9 mouse cellular contexts compared by ENCODE assay signal in the genomic region with DNA sequence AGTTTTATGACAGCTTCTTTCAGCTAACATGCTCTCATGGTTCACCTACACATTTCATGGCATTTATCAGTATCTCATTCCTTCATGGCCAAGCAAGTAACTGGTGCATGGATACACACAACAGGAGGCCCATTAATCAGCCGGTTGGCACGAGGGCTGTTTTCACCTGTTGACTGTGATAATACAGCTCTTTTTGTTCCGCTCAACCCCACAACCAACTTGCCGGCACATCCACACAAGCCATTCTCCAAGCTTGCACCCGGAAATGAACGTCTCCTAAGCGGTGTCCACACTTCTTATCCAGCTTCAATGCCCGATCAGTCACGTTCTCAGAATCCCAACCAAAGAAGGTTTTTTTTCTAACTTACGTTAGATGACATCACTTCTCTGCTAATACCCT. TPM values are rescaled to one million over a fixed set of nuclear protein-coding genes. Genes with fewer than 3 reads are reported as not detected.
DNase-seq lines count a peak whose midpoint lies in the region; ATAC-seq and TF ChIP-seq lines count a peak whose summit lies in the region.
"Had no signal": no experiment of that assay in that cellular context is flagged by ENCODE, and none has a peak within 500 bp of the region (broad histone marks: within the 10 kb centered on the region; RNA-seq: fewer than 3 reads in every experiment).

No protein-coding gene starts in this region.

- no peaks in the 10 kb centered on the region for H3K9me3 ChIP-seq in CH12.LX (replicated peaks; ENCODE audit: low read length)
- no peaks in the 10 kb centered on the region for H3K9me3 ChIP-seq in forebrain, embryonic 15.5 days
- H3K9me3 ChIP-seq in liver, embryonic 13.5 days (replicated peaks): no peaks in the 10 kb centered on the region

- peak overlapping the region; percentile 87; the same call in 1 of the 2 replicates for H3K4me2 ChIP-seq in CH12.LX (ENCODE audit: insufficient read depth, low read depth, poor library complexity, severe bottlenecking)
- peak overlapping the region; percentile 97 for H3K4me2 ChIP-seq in forebrain, embryonic 15.5 days (replicated peaks)
- peak overlapping the region; percentile 88; the same call in 1 of the 2 replicates for H3K4me2 ChIP-seq in liver, embryonic 13.5 days

- peak overlapping the region; percentile 97 for H3K4me3 ChIP-seq in heart, adult 2 months
- no peak overlapping the region for H3K4me3 ChIP-seq in CH12.LX (replicated peaks in 1 of 3; ENCODE audit: low read depth in 2 of 3, low read length in 2 of 3, poor library complexity in 1 of 3)
- peak overlapping the region; percentile 92 for H3K4me3 ChIP-seq in forebrain, embryonic 15.5 days
- peak overlapping the region; percentile 69; the same call in 1 of the 2 replicates for H3K4me3 ChIP-seq in liver, embryonic 13.5 days (replicated peaks)

- whole genome bisulfite sequencing in heart, adult 2 months: 78% methylated on average over 10 of the region's 10 CpGs
- 77% methylated on average over 10 of the region's 10 CpGs for WGBS in forebrain, embryonic 15.5 days
- WGBS in liver, embryonic 13.5 days (ENCODE audit: insufficient replicate concordance): 74% methylated on average over 10 of the region's 10 CpGs

- H3K9ac ChIP-seq in heart, adult 2 months (ENCODE audit: low read depth, low read length): peak overlapping the region; percentile 67
- no peak overlapping the region for H3K9ac ChIP-seq in CH12.LX (ENCODE audit: insufficient read depth, low read depth)
- H3K9ac ChIP-seq in forebrain, embryonic 15.5 days (replicated peaks): no peak overlapping the region
- H3K9ac ChIP-seq in liver, embryonic 13.5 days: no peak overlapping the region

- ATAC-seq in forebrain, embryonic 15.5 days (replicated peaks): no peak
- ATAC-seq in liver, embryonic 13.5 days (ENCODE audit: low read depth): no peak
- no peak for ATAC-seq in megakaryocyte progenitor cell, adult 5-6 weeks (replicated peaks; ENCODE audit: poor library complexity)

- dilution Hi-C loops in CH12.LX (cut with MboI; ENCODE audit: extremely low pct_ligation_motif_present, extremely low pct_unique_long_range_greater_than_20kb, low sequenced_read_pairs): no loop called here

- peaks cover 8% of the 10 kb centered on the region for H3K4me1 ChIP-seq in heart, adult 2 months (ENCODE audit: control insufficient read depth, insufficient read depth, low read length)
- H3K4me1 ChIP-seq in CH12.LX (ENCODE audit: control insufficient read depth in 1 of 2, insufficient read depth in 2 of 2): peaks cover 0 to 30% of the 10 kb centered on the region in 2 experiments; a peak in 2 of 4 replicates
- peaks cover 17% of the 10 kb centered on the region for H3K4me1 ChIP-seq in forebrain, embryonic 15.5 days
- H3K4me1 ChIP-seq in liver, embryonic 13.5 days (replicated peaks): peaks cover 17% of the 10 kb centered on the region

- H3K27me3 ChIP-seq in heart, adult 2 months (ENCODE audit: control insufficient read depth, insufficient read depth, low read length): no peaks in the 10 kb centered on the region
- no peaks in the 10 kb centered on the region for H3K27me3 ChIP-seq in CH12.LX (replicated peaks)
- no peaks in the 10 kb centered on the region for H3K27me3 ChIP-seq in forebrain, embryonic 15.5 days
- peaks cover 22% of the 10 kb centered on the region for H3K27me3 ChIP-seq in liver, embryonic 13.5 days

- no peak for TF ChIP-seq EP300 in heart, adult 2 months (IDR thresholded peaks at IDR 0.05; ENCODE audit: insufficient read depth, low read depth, low read length)
- no peak for TF ChIP-seq EP300 in CH12.LX (IDR thresholded peaks at IDR 0.05; ENCODE audit: low read length)

- peaks cover 4% of the 10 kb centered on the region; the same call in 1 of the 2 replicates for H3K36me3 ChIP-seq in heart, adult 2 months (ENCODE audit: control insufficient read depth, insufficient read depth, low read length)
- H3K36me3 ChIP-seq in CH12.LX (replicated peaks in 1 of 2; ENCODE audit: control insufficient read depth in 1 of 2, insufficient read depth in 1 of 2, low read length in 1 of 2): peaks cover 2 to 12% of the 10 kb centered on the region in 2 experiments
- H3K36me3 ChIP-seq in forebrain, embryonic 15.5 days: no peaks in the 10 kb centered on the region
- no peaks in the 10 kb centered on the region for H3K36me3 ChIP-seq in liver, embryonic 13.5 days

- TF ChIP-seq POLR2A in heart, adult 2 months (IDR thresholded peaks at IDR 0.05; ENCODE audit: insufficient read depth, low read depth, low read length): no peak
- TF ChIP-seq POLR2A in CH12.LX (IDR thresholded peaks at IDR 0.05; ENCODE audit: low read depth, low read length): no peak

- in situ Hi-C loops in CH12.LX (cut with MboI; ENCODE audit: low pct_ligation_motif_present, low pct_unique_long_range_greater_than_20kb, low sequenced_read_pairs): no loop called here

- 0 out of 2 replicates have a peak overlapping the region, but pooled peaks have one; percentile 76 for H3K27ac ChIP-seq in heart, adult 2 months
- H3K27ac ChIP-seq in CH12.LX (ENCODE audit: insufficient read depth, low read depth): no peak overlapping the region
- no peak overlapping the region for H3K27ac ChIP-seq in forebrain, embryonic 15.5 days (replicated peaks)
- no peak overlapping the region for H3K27ac ChIP-seq in liver, embryonic 13.5 days

- peaks cover 4% of the 10 kb centered on the region for H3K79me2 ChIP-seq in heart, adult 2 months (replicated peaks; ENCODE audit: control insufficient read depth, insufficient read depth, low read length)
- H3K79me2 ChIP-seq in CH12.LX (replicated peaks; ENCODE audit: control insufficient read depth, extremely low read depth, insufficient read depth, poor library complexity, severe bottlenecking): no peaks in the 10 kb centered on the region; the same call in 1 of the 2 replicates

- intact Hi-C loops in heart, adult 2 months (cut with DNase I): loop anchor here (2.0 kb wide), 2 partner anchors 28 to 204 kb away; a partner anchor contains a TSS
- intact Hi-C loops in left cerebral cortex, postnatal 25 days (cut with DNase I): no loop called here

- TF ChIP-seq RAD21 in CH12.LX (IDR thresholded peaks at IDR 0.05; ENCODE audit: low read depth, low read length): no peak

- no peak for TF ChIP-seq CTCF in heart, adult 2 months (IDR thresholded peaks at IDR 0.05)
- no peak for TF ChIP-seq CTCF in CH12.LX (conservative IDR thresholded peaks at IDR 0.05 in 1 of 2, IDR thresholded peaks at IDR 0.05 in 1 of 2; ENCODE audit: low read depth in 2 of 2, low read length in 2 of 2)

- no peak for DNase-seq in heart, adult 2 months
- no peak for DNase-seq in heart, postnatal 4 days
- no peak for DNase-seq in CH12.LX (ENCODE audit: extremely low read depth)
- DNase-seq in liver, embryonic 13.5 days: no peak
- DNase-seq in ovary, postnatal 36 days (ENCODE audit: low spot score): no peak
- no peak for DNase-seq in left cerebral cortex, postnatal 25 days (ENCODE audit: low spot score in 2 of 2)
- DNase-seq: right cerebral cortex, adult 18-20 months had no signal

TF ChIP-seq in CH12.LX, 34 proteins besides CTCF, POLR2A, EP300 and RAD21:
- TF ChIP-seq TBP (conservative IDR thresholded peaks at IDR 0.05; ENCODE audit: low read depth, low read length): no peak
- no peak for TF ChIP-seq SMC3 (IDR thresholded peaks at IDR 0.05; ENCODE audit: low read depth, low read length)
- TF ChIP-seq ELF1 (IDR thresholded peaks at IDR 0.05; ENCODE audit: low read depth, low read length): no peak

RNA-seq across cellular contexts. Expression of a gene that starts 2.1 kb away (rescaled TPM):
- total RNA-seq in heart, adult 2 months (2021): 10 to 100 TPM in 1 of 2 experiments, 1 to 10 TPM in 1; 8.5 to 12.9 TPM
- polyA plus RNA-seq in heart, adult 2 months (2012; rRNA removed): 2.2 and 5.2 TPM in 2 replicates
- total RNA-seq in heart, postnatal 4 days (2021): 10 to 100 TPM; 19.6 to 22.2 TPM
- 16.3 and 16.5 TPM in 2 replicates for total RNA-seq in CH12.LX (2012; rRNA removed)
- total RNA-seq in CH12.LX (2014; rRNA removed): 17.1 and 19.6 TPM in 2 replicates
- 19.1 and 19.8 TPM in 2 replicates for polyA plus RNA-seq in CH12.LX (2012; ENCODE audit: insufficient read length, low read depth)
- 30.7 and 35.3 TPM in 2 replicates for polyA plus RNA-seq in forebrain, embryonic 15.5 days (2015; fragmentation: Nextera tagmentation; extraction: Ambion mirVana)
- polyA plus RNA-seq in liver, embryonic 13.5 days (2015; fragmentation: Nextera tagmentation; extraction: Ambion mirVana): 7.6 and 8.0 TPM in 2 replicates
- total RNA-seq in megakaryocyte progenitor cell, adult 5-6 weeks (2015): 19.3 and 23.8 TPM in 2 replicates
- total RNA-seq in megakaryocyte progenitor cell, adult 5-6 weeks (2017): 21.5 and 26.7 TPM in 2 replicates
- 10 to 100 TPM; 18.6 to 19.5 TPM for total RNA-seq in left cerebral cortex, postnatal 25 days (2021)

RNA-seq across cellular contexts. Expression of a gene that starts 54.9 kb away (rescaled TPM):
- total RNA-seq in heart, adult 2 months (2021): 10 to 100 TPM; 18.3 to 23.3 TPM
- 12.9 and 29.9 TPM in 2 replicates for polyA plus RNA-seq in heart, adult 2 months (2012; rRNA removed)
- total RNA-seq in heart, postnatal 4 days (2021): 1 to 10 TPM; 7.2 to 9.0 TPM
- 9.7 and 11.2 TPM in 2 replicates for total RNA-seq in CH12.LX (2012; rRNA removed)
- 32.0 and 34.0 TPM in 2 replicates for total RNA-seq in CH12.LX (2014; rRNA removed)
- 10.7 and 18.4 TPM in 2 replicates for polyA plus RNA-seq in CH12.LX (2012; ENCODE audit: insufficient read length, low read depth)
- 24.2 and 26.0 TPM in 2 replicates for polyA plus RNA-seq in forebrain, embryonic 15.5 days (2015; fragmentation: Nextera tagmentation; extraction: Ambion mirVana)
- polyA plus RNA-seq in liver, embryonic 13.5 days (2015; fragmentation: Nextera tagmentation; extraction: Ambion mirVana): 6.0 and 7.6 TPM in 2 replicates
- 2.8 and 3.5 TPM in 2 replicates for total RNA-seq in megakaryocyte progenitor cell, adult 5-6 weeks (2015)
- total RNA-seq in megakaryocyte progenitor cell, adult 5-6 weeks (2017): 4.7 and 6.5 TPM in 2 replicates
- 10 to 100 TPM; 14.8 to 17.3 TPM for total RNA-seq in left cerebral cortex, postnatal 25 days (2021)

Comparison
In these comparisons a context has a peak if more than half of its experiments do, and no peak if none do; other contexts are left out.
1. H3K4me3 ChIP-seq: peak in heart, adult 2 months (single experiment), forebrain, embryonic 15.5 days (single experiment) and liver, embryonic 13.5 days (single experiment); none in CH12.LX (0 of 3).
2. Peak in every context shown above with its lines, with median percentiles within 50 percentile points of each other: H3K4me2 ChIP-seq.